ENCODE assay signal across 11 mouse cellular contexts in the genomic region with DNA sequence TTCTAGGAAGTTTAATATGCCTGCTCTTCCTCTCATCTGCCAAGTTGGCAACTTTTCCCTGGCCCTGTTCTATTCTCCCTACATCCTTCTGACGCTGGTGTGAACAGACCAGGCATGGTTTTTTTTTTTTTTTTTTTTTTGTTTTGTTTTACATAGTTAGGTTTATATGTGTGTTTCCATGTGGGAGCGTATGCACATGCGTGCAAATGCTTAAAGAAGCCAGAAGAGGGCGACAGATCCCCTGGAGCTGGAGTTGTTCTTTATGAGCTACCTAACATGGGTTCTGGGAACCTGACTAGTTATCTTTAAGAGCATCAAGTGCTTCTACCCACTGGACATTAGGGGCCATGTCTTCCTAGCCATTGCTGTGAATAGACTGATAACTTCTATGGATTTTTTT.
DNase-seq lines count a peak whose midpoint lies in the region; ATAC-seq and TF ChIP-seq lines count a peak whose summit lies in the region.
"Had no signal": no experiment of that assay in that cellular context is flagged by ENCODE, and none has a peak within 500 bp of the region (broad histone marks: within the 10 kb centered on the region; RNA-seq: fewer than 3 reads in every experiment).

No protein-coding gene starts in this region.

- CTCF ChIA-PET in Patski (lab: Charles Lee): interaction anchor here (0.7 to 6.7 kb wide), 21 partner anchors 9 to 514 kb away, joined by 3 to 24 read pairs (median 4); partner anchors contain the start of gene Znhit6

- in situ Hi-C loops in Patski (cut with MboI; ENCODE audit: low pct_unique_long_range_greater_than_20kb): loop anchor here (10.0 to 25.0 kb wide), 2 partner anchors 150 to 323 kb away; no protein-coding TSS in a partner anchor

- H3K27ac ChIP-seq in liver, adult 2 months (replicated peaks; ENCODE audit: insufficient read depth, low read depth, low read length): no peak overlapping the region
- no peak overlapping the region for H3K27ac ChIP-seq in liver, embryonic 12.5 days
- H3K27ac ChIP-seq: midbrain, embryonic 10.5 days had no signal

- no peaks in the 10 kb centered on the region for H3K4me1 ChIP-seq in liver, adult 2 months (ENCODE audit: control insufficient read depth, insufficient read depth, low read length)
- no peaks in the 10 kb centered on the region for H3K4me1 ChIP-seq in liver, embryonic 12.5 days
- H3K4me1 ChIP-seq: midbrain, embryonic 10.5 days had no signal

- peak; percentile 19 for DNase-seq in embryo, embryonic 10 days (ENCODE audit: low spot score)
- no peak for DNase-seq in embryo, embryonic 9.5 days (ENCODE audit: extremely low spot score)
- peak; percentile 19 for DNase-seq in liver, adult 2 months (ENCODE audit: extremely low read depth, low read depth, low spot score)
- DNase-seq in Patski (ENCODE audit: low read depth, low spot score): no peak
- no peak for DNase-seq in adrenal gland, postnatal 4 days (ENCODE audit: low spot score in 2 of 2)
- DNase-seq in urinary bladder, postnatal 25 days (ENCODE audit: low spot score): no peak
- DNase-seq: lung, adult 18-20 months; thymus, adult 18-20 months had no signal

- no peaks in the 10 kb centered on the region for H3K79me2 ChIP-seq in liver, adult 2 months (ENCODE audit: control insufficient read depth, insufficient read depth, low read length)

- no peak overlapping the region for H3K4me2 ChIP-seq in liver, embryonic 12.5 days

- no peak overlapping the region for H3K4me3 ChIP-seq in liver, adult 2 months (ENCODE audit: insufficient read depth, low read depth, low read length)
- H3K4me3 ChIP-seq in liver, embryonic 12.5 days: no peak overlapping the region
- H3K4me3 ChIP-seq: midbrain, embryonic 10.5 days had no signal

- no peaks in the 10 kb centered on the region for H3K9me3 ChIP-seq in liver, embryonic 12.5 days (replicated peaks)
- H3K9me3 ChIP-seq: midbrain, embryonic 10.5 days had no signal

- TF ChIP-seq CTCF in liver, adult 2 months (IDR thresholded peaks at IDR 0.05; ENCODE audit: low read depth, low read length): peak; percentile 38
- TF ChIP-seq CTCF in Patski (IDR thresholded peaks at IDR 0.05): peak; percentile 86

- no peaks in the 10 kb centered on the region for H3K36me3 ChIP-seq in liver, adult 2 months (ENCODE audit: control insufficient read depth, insufficient read depth, low read length)
- H3K36me3 ChIP-seq in liver, embryonic 12.5 days: no peaks in the 10 kb centered on the region
- H3K36me3 ChIP-seq: midbrain, embryonic 10.5 days had no signal

- POLR2A ChIA-PET in Patski (lab: Charles Lee): interaction anchor here (1.1 kb wide), 1 partner anchor 178 kb away, joined by 3 read pairs; no protein-coding TSS in a partner anchor

- no peaks in the 10 kb centered on the region for H3K27me3 ChIP-seq in liver, adult 2 months (ENCODE audit: control insufficient read depth, insufficient read depth, low read length)
- no peaks in the 10 kb centered on the region for H3K27me3 ChIP-seq in liver, embryonic 12.5 days (replicated peaks)
- no peaks in the 10 kb centered on the region for H3K27me3 ChIP-seq in Patski

- no peak for ATAC-seq in liver, embryonic 12.5 days
- no peak for ATAC-seq in Patski
- ATAC-seq in megakaryocyte progenitor cell, adult 5-6 weeks (replicated peaks; ENCODE audit: poor library complexity): peak; percentile 75

- no peak overlapping the region for H3K9ac ChIP-seq in liver, adult 2 months (ENCODE audit: low read depth, low read length)
- no peak overlapping the region for H3K9ac ChIP-seq in liver, embryonic 12.5 days

- 40% methylated on average over 4 of the region's 4 CpGs for WGBS in liver, adult 2 months
- WGBS in liver, embryonic 12.5 days (ENCODE audit: insufficient replicate concordance): 23% methylated on average over 4 of the region's 4 CpGs

- TF ChIP-seq POLR2A in liver, adult 2 months (IDR thresholded peaks at IDR 0.05; ENCODE audit: extremely low read depth, insufficient read depth, low read length): no peak

Comparison
In these comparisons a context has a peak if more than half of its experiments do, and no peak if none do; other contexts are left out.
1. DNase-seq: peak in embryo, embryonic 10 days (single experiment) and liver, adult 2 months (single experiment); none in embryo, embryonic 9.5 days (single experiment), Patski (single experiment), adrenal gland, postnatal 4 days (0 of 2) and urinary bladder, postnatal 25 days (single experiment).